Mouse (Mus musculus): Measurements from ENCODE around the gene Col5a3.

GRCm38 (mm10) chr9:20787992-20788391, 26.9 kb downstream of the Col5a3 start:
- TF ChIP-seq CTCF (IDR thresholded peaks at IDR 0.05; ENCODE audit: borderline replicate concordance, insufficient read depth, low read length) (no peak), POLR2A (IDR thresholded peaks at IDR 0.05; ENCODE audit: low read depth, low read length) (no peak)
